Mouse (Mus musculus): ENCODE data around the gene Rnf185.

DNA sequence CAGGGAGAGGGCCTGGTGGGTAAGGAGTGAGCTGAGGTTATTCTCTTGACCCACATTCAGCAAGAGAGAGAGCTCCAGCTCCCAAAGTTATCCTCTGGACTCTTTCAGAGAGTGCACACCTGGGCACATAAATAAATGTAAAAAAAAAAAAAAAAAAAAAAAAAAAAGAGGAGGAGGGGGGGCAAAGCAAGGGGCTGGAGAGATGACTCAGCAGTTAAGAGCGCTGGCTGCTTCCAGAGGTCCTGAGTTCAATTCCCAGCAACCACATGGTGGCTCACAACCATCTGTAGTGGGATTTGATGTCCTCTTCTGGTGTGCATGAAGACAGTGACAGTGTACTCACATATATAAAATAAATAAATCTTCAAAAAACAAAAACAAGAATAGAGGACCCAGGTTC is 45.1 kb upstream of the Rnf185 start:
- TF ChIP-seq CTCF (IDR thresholded peaks at IDR 0.05; ENCODE audit: borderline replicate concordance, control insufficient read depth, extremely low read depth, insufficient read depth, low read length, poor library complexity) (no peak), POLR2A (IDR thresholded peaks at IDR 0.05; ENCODE audit: control insufficient read depth, extremely low read depth, insufficient read depth, low read length, poor library complexity) (no peak)
